Mouse (Mus musculus): ENCODE measurements at regions not wholly inside any gene's neighbourhood (a gene's known extent, or its start where the extent isn't known, plus 50 kb on each side); places are given as distances from the start of the nearest gene placed in this dataset.

DNA sequence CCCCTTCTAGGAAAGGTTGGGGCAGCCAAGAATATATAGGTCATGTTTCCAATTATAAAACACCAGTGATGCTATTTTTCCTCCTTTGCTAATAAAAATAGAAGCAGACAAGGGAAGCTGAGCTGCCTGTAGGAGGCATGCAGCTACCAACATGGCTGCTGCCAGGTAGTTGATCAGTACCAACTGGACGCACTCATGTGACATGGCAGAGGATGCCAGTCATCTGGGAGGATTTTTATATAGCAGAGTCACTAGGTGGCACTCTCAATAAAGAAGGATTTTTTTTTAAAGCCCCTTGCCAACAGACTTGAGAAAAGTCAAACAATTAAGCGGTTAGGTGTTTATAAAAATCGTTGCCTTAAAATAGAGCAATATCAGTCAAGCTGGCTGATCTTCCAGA is 273.5 kb downstream of the Mex3b start:
- in situ Hi-C loops (cut with MboI, MseI): no loop called here

GRCm38 (mm10) chr7:83144018-83144417 is 276.9 kb downstream of the Mex3b start:
- in situ Hi-C loops (cut with MboI, MseI): no loop called here

DNA sequence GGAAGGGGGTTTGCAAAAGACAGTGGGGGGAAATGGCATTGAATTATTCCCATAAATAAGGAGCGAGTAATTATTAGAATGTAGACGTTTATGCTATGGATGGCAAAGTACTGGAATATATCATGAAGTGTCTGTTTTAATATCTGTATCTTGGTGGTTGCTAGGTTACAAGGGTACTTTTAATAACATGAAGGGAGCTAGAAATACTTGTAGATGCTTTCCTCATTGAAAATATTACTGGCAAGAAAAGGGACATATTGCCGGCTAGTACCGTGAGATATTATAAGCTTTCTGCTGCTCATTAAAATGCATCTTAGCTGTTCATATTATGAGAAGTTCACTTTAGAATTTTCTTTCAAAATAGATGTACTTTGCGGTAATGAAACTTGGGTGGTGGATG is 278.4 kb downstream of the Mex3b start:
- in situ Hi-C loops (cut with MboI, MseI): no loop called here

DNA sequence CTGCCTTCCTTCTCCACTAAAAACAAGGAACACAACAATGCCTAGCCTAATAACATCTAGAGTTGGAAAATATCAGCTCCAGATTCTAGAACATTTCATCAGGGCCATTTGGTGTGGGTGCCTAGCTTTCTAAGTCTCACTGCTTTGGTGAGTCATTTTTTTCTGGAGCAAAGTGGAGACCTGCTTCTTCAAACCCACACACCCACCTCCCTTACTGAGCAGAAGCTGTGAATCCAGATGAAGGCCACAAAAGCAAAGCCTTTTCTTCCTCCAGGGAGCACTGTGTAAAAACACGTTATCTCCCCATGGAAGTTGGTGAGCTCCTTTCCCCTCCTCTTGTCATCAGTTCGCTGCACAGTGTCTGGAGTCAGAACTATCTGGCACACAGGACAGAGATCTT is 294.1 kb downstream of the Mex3b start:
- in situ Hi-C loops (cut with MboI, MseI): no loop called here

GRCm38 (mm10) chr7:83162868-83163267 is 295.7 kb downstream of the Mex3b start:
- in situ Hi-C loops (cut with MboI, MseI): no loop called here

GRCm38 (mm10) chr7:83179403-83179802 is 312.3 kb downstream of the Mex3b start:
- in situ Hi-C loops (cut with MboI, MseI): no loop called here

DNA sequence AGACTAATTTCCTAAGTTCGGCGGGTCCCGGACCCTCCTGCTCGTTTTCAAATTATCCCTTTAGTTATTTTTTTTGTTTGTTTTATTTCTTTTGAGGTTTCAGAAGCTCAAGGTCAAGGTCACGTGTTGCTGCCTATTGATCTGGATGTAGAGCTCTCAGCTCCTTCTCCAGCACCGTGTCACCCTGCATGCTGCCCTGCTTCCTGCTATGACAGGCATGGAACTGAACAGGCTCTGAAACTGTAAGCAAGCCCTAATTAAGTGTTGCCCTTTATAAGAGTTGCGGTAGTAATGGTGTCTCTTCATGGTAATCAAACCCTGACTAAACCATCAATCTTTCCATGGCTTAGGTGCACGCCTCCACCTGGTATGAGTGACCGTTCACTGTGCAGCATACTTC is 319.2 kb downstream of the Mex3b start:
- in situ Hi-C loops (cut with MboI, MseI): no loop called here

- in situ Hi-C loops (cut with MboI, MseI): loop anchor here (5.0 kb wide), 1 partner anchor 39 kb away; no protein-coding TSS in a partner anchor
Measured at GRCm38 (mm10) chr7:83195896-83196537, 328.9 kb downstream of the Mex3b start.

DNA sequence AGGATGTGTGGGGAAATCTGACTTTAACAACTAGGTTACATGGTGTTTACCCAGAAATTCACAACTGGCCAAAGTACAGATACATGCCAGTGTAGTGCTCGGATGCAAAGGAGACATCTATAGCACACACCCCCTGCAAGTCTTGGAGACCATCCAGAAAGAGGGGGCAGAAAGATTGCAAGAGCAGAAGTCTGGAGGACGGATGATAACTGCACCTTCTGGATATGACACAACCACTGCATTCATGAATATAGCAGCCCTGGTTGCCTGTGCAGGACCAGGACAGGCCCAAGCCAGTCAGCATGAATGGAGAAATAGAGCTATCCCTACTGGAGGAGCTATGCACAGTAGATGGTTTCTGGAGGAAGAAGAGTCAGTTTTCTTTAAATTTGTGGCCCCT is 330.4 kb downstream of the Mex3b start:
- in situ Hi-C loops (cut with MboI, MseI): loop anchor here (5.0 kb wide), 1 partner anchor 40 kb away; no protein-coding TSS in a partner anchor

DNA sequence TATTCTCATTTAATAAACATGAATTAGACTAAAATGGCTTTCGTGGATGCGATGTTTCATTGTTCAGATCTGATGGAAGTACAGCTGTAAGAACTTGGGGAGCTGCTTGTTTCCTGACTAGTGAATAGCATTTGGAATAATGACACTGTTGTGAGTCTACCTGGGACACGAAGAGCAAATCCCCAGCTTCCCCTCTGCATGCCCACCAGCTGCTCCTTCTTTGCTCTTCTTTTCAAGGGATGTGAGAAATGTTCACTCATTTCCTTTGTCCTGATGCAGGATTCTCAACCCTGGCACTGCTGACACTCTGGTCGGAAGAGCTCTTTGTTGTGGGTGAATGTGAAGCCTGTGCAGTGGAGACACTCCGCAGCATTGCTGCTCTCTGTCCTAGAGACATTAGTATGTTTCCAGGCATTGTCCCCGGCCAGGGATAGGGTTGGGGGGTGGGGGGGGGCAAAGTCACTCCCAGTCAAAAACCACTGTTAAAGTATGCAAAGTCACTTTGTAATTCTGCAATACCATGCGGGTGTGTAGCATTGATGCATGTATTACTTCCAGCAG is 334.1 kb downstream of the Mex3b start:
- in situ Hi-C loops (cut with MboI, MseI): no loop called here

DNA sequence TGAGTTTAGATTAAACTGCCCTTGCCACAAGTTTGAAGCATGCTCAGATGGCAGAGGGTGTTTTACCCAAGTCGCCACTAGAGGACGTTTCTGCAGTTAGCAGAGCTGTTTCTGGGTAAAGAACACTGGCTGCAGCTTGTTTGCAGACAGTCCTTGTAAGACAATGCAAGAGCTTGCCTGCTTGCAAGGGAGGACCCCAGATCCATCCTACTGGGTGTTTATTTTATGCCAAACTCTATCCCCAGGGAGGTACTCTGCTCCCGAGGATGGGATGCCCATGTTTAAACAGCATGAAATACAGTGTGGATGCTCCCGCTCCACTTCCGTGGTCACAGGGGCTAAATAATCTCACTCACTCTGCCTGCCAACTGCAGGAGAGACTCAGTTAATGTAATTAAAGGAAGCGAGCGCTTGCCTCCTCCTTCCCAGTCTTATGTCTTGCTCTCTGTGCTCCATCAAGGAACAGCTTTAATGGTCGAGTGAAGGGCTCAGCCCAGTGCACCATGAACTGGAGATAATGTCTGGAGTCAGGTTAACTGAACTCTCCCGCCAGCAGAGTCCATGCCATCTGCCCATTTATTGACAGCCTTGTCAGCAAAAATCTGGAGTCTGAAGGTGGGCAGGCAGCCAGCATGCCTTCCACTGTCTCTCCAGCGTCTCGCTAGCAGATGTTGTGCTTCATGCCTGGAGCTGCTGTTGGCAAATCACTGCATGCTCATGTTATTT is 334.8 kb downstream of the Mex3b start:
- in situ Hi-C loops (cut with MboI, MseI): no loop called here

- in situ Hi-C loops (cut with MboI, MseI): no loop called here
Measured at GRCm38 (mm10) chr7:83203311-83204012, 336.3 kb downstream of the Mex3b start.

DNA sequence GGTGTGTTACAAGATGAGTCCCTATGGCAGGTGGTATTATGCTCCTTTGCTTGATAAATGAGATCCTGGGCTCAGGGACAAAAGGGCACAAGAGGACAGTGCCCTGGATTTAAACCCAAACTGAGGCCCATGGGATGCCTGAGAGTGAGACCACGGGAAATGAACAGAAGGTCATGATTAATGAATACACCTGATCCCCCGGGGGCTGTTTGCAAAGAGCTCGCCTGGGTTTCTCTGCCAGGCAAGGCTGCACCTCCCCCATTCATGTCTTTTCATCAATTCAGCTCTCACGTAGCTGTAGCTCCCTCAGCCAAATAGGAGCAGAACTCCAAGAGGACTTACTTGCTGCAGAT is 336.9 kb downstream of the Mex3b start:
- in situ Hi-C loops (cut with MboI, MseI): no loop called here

DNA sequence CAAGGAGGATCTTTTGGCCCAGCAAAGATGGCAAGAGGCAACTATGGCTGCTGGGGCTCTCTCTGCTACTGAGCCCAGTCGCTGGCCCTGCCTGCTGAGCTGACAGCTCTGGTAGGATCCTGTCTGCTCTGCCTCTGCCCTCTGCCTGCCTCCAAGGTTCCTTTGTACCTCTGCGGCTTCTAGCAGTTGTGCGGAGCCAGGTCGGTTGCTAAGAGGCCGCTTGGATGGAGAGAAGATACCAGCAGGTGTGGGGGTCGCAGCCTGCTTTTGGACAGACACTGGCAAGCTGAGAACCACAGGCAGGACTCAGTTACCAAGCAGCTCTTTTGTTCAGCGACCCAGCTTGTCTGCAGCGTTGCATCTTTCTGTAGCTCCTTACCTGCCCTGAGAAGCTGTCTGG is 337.6 kb downstream of the Mex3b start:
- in situ Hi-C loops (cut with MboI, MseI): no loop called here

- in situ Hi-C loops (cut with MboI, MseI): no loop called here
Measured at GRCm38 (mm10) chr7:83206999-83207398, 339.9 kb downstream of the Mex3b start.

DNA sequence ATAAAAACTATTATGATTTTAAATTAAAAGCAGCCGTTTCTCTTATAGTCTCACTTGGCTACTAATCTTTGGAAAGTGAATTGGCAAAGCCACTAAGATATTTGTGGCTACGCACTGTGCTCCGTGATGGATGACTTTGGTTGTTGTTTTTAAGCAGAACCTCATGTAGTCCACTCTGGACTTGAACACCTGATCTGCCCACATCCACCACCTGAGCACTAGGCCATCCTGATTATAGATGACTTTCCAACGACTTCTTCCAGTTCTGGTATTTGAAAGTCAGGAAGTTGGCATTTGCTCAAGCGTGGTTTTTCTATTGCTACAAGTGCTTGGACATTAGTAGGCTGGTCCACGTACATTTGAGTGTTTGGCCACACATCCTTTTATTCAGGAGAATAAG is 344.5 kb downstream of the Mex3b start:
- in situ Hi-C loops (cut with MboI, MseI): no loop called here

GRCm38 (mm10) chr7:83222029-83222722 is 355.0 kb downstream of the Mex3b start:
- in situ Hi-C loops (cut with MboI, MseI): no loop called here

GRCm38 (mm10) chr7:83227262-83228108 is 357.2 kb upstream of the Tmc3 start:
- in situ Hi-C loops (cut with MboI, MseI): no loop called here

DNA sequence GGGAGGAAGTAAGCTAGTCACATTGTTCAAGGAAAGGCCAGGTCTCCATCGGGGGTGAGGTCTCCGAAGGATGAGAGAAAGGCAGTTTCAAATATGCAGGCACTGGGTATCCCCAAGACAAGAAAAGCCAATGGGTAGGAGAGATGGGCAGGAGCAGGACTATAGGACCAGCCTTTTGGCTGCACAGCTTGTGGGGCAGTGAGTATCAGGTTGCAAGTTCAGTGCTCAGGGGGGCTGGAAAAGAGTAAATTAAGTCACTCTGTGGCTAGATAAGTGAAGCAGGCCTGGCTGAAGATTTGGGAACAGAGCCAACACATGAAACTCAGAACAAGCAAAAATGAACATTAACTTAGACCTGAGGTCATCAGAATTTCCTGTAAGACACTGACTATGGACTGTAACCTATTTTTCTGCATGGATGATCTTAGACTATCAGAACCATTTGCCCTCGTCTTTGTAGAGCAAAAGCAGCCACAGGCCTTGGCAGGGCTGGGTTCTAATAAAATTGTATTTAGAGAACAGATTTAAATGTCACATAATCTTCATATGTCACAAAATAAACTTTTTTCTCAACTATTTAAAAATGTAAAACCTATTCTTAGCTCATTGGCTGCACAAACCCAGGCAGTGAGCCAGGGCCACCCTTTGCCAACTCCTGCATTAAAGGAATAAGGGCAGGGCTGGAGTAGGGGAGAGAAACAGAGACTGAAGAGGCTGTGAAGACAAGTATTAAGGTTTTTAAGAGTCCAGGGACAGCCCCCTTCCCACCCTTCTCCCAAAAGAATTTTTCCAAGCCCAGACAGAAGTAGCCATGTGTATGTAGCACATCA is 354.0 kb upstream of the Tmc3 start:
- in situ Hi-C loops (cut with MboI, MseI): no loop called here

DNA sequence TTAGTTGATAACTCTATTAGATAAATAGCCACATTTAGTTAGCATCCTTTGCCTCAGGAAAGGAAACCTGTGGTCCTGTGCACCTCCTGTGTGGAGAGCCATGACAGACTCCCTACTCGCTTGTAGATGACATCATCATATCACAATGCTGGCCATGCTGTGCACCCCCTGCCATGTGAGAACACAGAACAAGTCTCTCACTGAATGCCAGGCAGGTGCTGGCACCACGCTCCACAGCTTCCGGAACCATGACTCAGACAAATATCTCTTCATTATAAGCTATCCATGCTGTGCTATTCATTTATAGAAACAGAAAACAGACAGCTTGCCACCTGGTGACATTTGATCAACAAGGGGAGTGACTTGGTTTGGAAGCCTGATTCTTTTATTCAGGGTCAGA is 349.1 kb upstream of the Tmc3 start:
- in situ Hi-C loops (cut with MboI, MseI): no loop called here
